ENCODE assay signal across 9 mouse cellular contexts in genomic region chr15:10921064-10921463, GRCm38 (mm10). TPM values are rescaled to one million over a fixed set of nuclear protein-coding genes. Genes with fewer than 3 reads are reported as not detected.
DNase-seq lines count a peak whose midpoint lies in the region; ATAC-seq and TF ChIP-seq lines count a peak whose summit lies in the region.
"Had no signal": no experiment of that assay in that cellular context is flagged by ENCODE, and none has a peak within 500 bp of the region (broad histone marks: within the 10 kb centered on the region; RNA-seq: fewer than 3 reads in every experiment).

No protein-coding gene starts in this region.

- TF ChIP-seq CTCF in kidney, adult 2 months (conservative IDR thresholded peaks at IDR 0.05; ENCODE audit: insufficient read depth, insufficient read length, low read depth, low read length), result peak; percentile 62
- TF ChIP-seq CTCF in intestine, postnatal 0 days (IDR thresholded peaks at IDR 0.05; ENCODE audit: low read depth), result peak; percentile 82

- no peak for TF ChIP-seq POLR2A in kidney, adult 2 months (IDR thresholded peaks at IDR 0.05; ENCODE audit: low read depth, low read length)

- in situ Hi-C loops in ES-E14 (cut with MboI; ENCODE audit: low sequenced_read_pairs in 2 of 2, unreplicated experiment in 2 of 2), result loop anchor here (10.0 to 25.0 kb wide), 2 partner anchors 391 to 404 kb away; no protein-coding TSS in a partner anchor

- H3K9ac ChIP-seq in kidney, embryonic 14.5 days (ENCODE audit: low read depth, low read length), result no peak overlapping the region
- no peak overlapping the region for H3K9ac ChIP-seq in ES-E14 (ENCODE audit: insufficient read depth, low read depth, low read length, poor library complexity, severe bottlenecking)
- no peak overlapping the region for H3K9ac ChIP-seq in intestine, postnatal 0 days (ENCODE audit: low read depth, low read length)
- H3K9ac ChIP-seq: embryonic facial prominence, embryonic 12.5 days had no signal

- 19% methylated on average over 4 of the region's 4 CpGs for WGBS in kidney, adult 2 months
- 19% methylated on average over 4 of the region's 4 CpGs for WGBS in kidney, embryonic 14.5 days
- 11% methylated on average over 4 of the region's 4 CpGs for WGBS in intestine, postnatal 0 days

- H3K4me2 ChIP-seq in kidney, embryonic 14.5 days (replicated peaks; ENCODE audit: low read depth, low read length), result no peak overlapping the region
- no peak overlapping the region for H3K4me2 ChIP-seq in intestine, postnatal 0 days (replicated peaks; ENCODE audit: low read depth)
- H3K4me2 ChIP-seq: embryonic facial prominence, embryonic 12.5 days had no signal

- H3K4me1 ChIP-seq in kidney, adult 2 months (ENCODE audit: control insufficient read depth, insufficient read depth, low read length), result peaks cover 6% of the 10 kb centered on the region; the same call in 1 of the 2 replicates
- no peaks in the 10 kb centered on the region for H3K4me1 ChIP-seq in kidney, embryonic 14.5 days (ENCODE audit: control insufficient read depth, insufficient read depth, low read length)
- no peaks in the 10 kb centered on the region for H3K4me1 ChIP-seq in ES-E14 (ENCODE audit: control insufficient read depth in 2 of 2, insufficient read depth in 2 of 2, low read length in 2 of 2, poor library complexity in 1 of 2)
- H3K4me1 ChIP-seq in intestine, postnatal 0 days (replicated peaks; ENCODE audit: control insufficient read depth, insufficient read depth, low read length), result no peaks in the 10 kb centered on the region
- H3K4me1 ChIP-seq: embryonic facial prominence, embryonic 12.5 days had no signal

- H3K9me3 ChIP-seq in kidney, embryonic 14.5 days (ENCODE audit: control insufficient read depth, low read length), result no peaks in the 10 kb centered on the region
- H3K9me3 ChIP-seq in ES-E14 (ENCODE audit: control insufficient read depth, insufficient read depth, low read depth, low read length), result no peaks in the 10 kb centered on the region
- no peaks in the 10 kb centered on the region for H3K9me3 ChIP-seq in intestine, postnatal 0 days (ENCODE audit: control insufficient read depth)
- H3K9me3 ChIP-seq: embryonic facial prominence, embryonic 12.5 days had no signal

- no peak overlapping the region for H3K4me3 ChIP-seq in kidney, adult 2 months (ENCODE audit: insufficient read depth, low read depth, low read length)
- H3K4me3 ChIP-seq in kidney, embryonic 14.5 days (ENCODE audit: low read length), result no peak overlapping the region
- no peak overlapping the region for H3K4me3 ChIP-seq in ES-E14 (ENCODE audit: insufficient read depth in 1 of 2, low read depth in 1 of 2, low read length in 2 of 2, poor library complexity in 1 of 2, severe bottlenecking in 1 of 2)
- no peak overlapping the region for H3K4me3 ChIP-seq in intestine, postnatal 0 days (ENCODE audit: low read depth, low read length)
- H3K4me3 ChIP-seq: embryonic facial prominence, embryonic 12.5 days had no signal

- ATAC-seq in kidney, embryonic 14.5 days (ENCODE audit: low FRiP score, low TSS enrichment), result no peak
- ATAC-seq in intestine, postnatal 0 days, result peak; percentile 51; the same call in 1 of the 2 replicates

- no peaks in the 10 kb centered on the region for H3K27me3 ChIP-seq in kidney, adult 2 months (replicated peaks; ENCODE audit: control insufficient read depth, insufficient read depth, low read length)
- no peaks in the 10 kb centered on the region for H3K27me3 ChIP-seq in kidney, embryonic 14.5 days (ENCODE audit: control insufficient read depth, insufficient read depth, low read length)
- H3K27me3 ChIP-seq in intestine, postnatal 0 days (replicated peaks; ENCODE audit: control insufficient read depth, insufficient read depth, low read length), result no peaks in the 10 kb centered on the region
- H3K27me3 ChIP-seq in splenic B cell, adult 2 months (ENCODE audit: control insufficient read depth, insufficient read depth, low read length, poor library complexity, severe bottlenecking), result no peaks in the 10 kb centered on the region
- H3K27me3 ChIP-seq: embryonic facial prominence, embryonic 12.5 days had no signal

- peak; percentile 45 for DNase-seq in kidney, adult 2 months
- DNase-seq in 416B (ENCODE audit: low read depth) (peak; percentile 53), ES-E14 (ENCODE audit: low read depth, low spot score) (peak; percentile 52)
- DNase-seq in splenic B cell, adult 2 months (ENCODE audit: low read depth, low spot score), result peak; percentile 45
- DNase-seq in frontal cortex, postnatal 25 days (ENCODE audit: low spot score in 2 of 2), result no peak
- no peak for DNase-seq in cerebellum, adult 8-10 months

- no peak overlapping the region for H3K27ac ChIP-seq in kidney, adult 2 months (ENCODE audit: insufficient read depth, low read depth, low read length)
- no peak overlapping the region for H3K27ac ChIP-seq in kidney, embryonic 14.5 days (ENCODE audit: low read depth, low read length)
- no peak overlapping the region for H3K27ac ChIP-seq in ES-E14 (ENCODE audit: insufficient read depth, low read depth, low read length, poor library complexity, severe bottlenecking)
- no peak overlapping the region for H3K27ac ChIP-seq in intestine, postnatal 0 days (ENCODE audit: low read depth, low read length)
- H3K27ac ChIP-seq: embryonic facial prominence, embryonic 12.5 days had no signal

- H3K36me3 ChIP-seq in kidney, adult 2 months (ENCODE audit: control insufficient read depth, insufficient read depth, low read length), result no peaks in the 10 kb centered on the region
- H3K36me3 ChIP-seq in kidney, embryonic 14.5 days (ENCODE audit: control insufficient read depth, insufficient read depth, low read length), result no peaks in the 10 kb centered on the region
- H3K36me3 ChIP-seq in ES-E14 (ENCODE audit: control insufficient read depth, insufficient read depth, low read length, poor library complexity, severe bottlenecking), result no peaks in the 10 kb centered on the region
- H3K36me3 ChIP-seq in intestine, postnatal 0 days (ENCODE audit: control insufficient read depth, insufficient read depth), result no peaks in the 10 kb centered on the region
- H3K36me3 ChIP-seq in splenic B cell, adult 2 months (ENCODE audit: control insufficient read depth, insufficient read depth, low read length, poor library complexity, severe bottlenecking), result no peaks in the 10 kb centered on the region
- H3K36me3 ChIP-seq: embryonic facial prominence, embryonic 12.5 days had no signal

TF ChIP-seq in ES-E14, 5 proteins besides CTCF, POLR2A, EP300 and RAD21:
- TF ChIP-seq ZNF384 (IDR thresholded peaks at IDR 0.05; ENCODE audit: low read depth, low read length) (no peak), ZC3H11A (IDR thresholded peaks at IDR 0.05; ENCODE audit: borderline replicate concordance, low read depth, low read length) (peak; percentile 92)
TF ChIP-seq in ES-E14: peak in this region for 1.

RNA-seq across cellular contexts. Expression of gene C1qtnf3, which starts 31.1 kb away (rescaled TPM):
- polyA plus RNA-seq in kidney, adult 2 months (2012; rRNA removed), result 22.3 and 22.4 TPM in 2 replicates
- polyA plus RNA-seq in kidney, embryonic 14.5 days (2014; fragmentation: Nextera tagmentation; extraction: Ambion mirVana), result 6.0 and 8.1 TPM in 2 replicates
- total RNA-seq in ES-E14 (2012; rRNA removed), result 0.45 TPM in 1 of 2 replicates, not detected in the other
- polyA plus RNA-seq in intestine, postnatal 0 days (2015; fragmentation: Nextera tagmentation; extraction: Ambion mirVana), result 7.2 and 7.9 TPM in 2 replicates

Comparison
In these comparisons a context has a peak if more than half of its experiments do, and no peak if none do; other contexts are left out.
1. DNase-seq: peak in kidney, adult 2 months (single experiment), 416B (single experiment), ES-E14 (single experiment) and splenic B cell, adult 2 months (single experiment); none in frontal cortex, postnatal 25 days (0 of 2) and cerebellum, adult 8-10 months (single experiment).